Mouse (Mus musculus) testis, adult 2 months (tissue): ENCODE data around the gene Ctnnal1.

Source experiments
- CTCF ChIP-seq: fragments of 200-500 bp; IDR thresholded peaks from 2 replicates; pipeline ENCODE4 v1.5.1; 2012; ENCODE audit warnings: low read depth, mild to moderate bottlenecking, inconsistent platforms, low read length, moderate library complexity; ENCODE audit not compliant: control insufficient read depth, insufficient read depth, insufficient replicate concordance
- POLR2A ChIP-seq: fragments of 200-500 bp; IDR thresholded peaks from 2 replicates; pipeline ENCODE4 v1.6.1; 2012; ENCODE audit warnings: low read depth, mild to moderate bottlenecking, inconsistent platforms, low read length, moderate library complexity; ENCODE audit not compliant: control insufficient read depth

DNA sequence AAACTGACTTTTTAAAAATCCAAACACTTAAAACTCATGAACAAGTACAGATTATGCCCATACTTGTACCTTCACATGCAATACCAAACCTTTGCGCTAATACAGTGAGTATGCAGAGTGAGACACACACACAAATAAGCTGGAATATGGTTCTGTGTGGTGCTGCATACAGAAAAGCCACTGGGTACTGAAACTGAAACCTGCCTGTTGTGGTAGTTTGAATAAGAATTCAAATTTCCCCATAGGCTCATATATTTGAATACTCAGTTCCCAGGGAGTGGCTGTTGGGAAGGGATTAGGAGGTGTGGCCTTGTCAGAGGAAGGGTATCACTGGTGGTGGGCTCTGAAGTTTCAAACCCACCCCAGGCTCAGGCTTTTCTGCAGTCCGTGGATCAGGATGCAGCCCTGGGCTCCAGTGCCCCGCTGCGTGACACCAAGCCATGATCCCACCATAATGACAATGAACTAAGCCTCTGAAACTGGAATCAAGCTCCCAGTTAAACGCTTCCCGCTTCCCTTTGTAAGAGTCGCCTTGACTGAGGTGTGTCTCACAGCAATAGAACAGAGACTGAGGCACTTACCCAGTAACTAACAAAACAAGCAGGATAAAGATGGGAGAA lies 47.5 kb upstream of the Ctnnal1 start:
- TF ChIP-seq POLR2A (no peak), CTCF (no peak)
